Mouse (Mus musculus): ENCODE measurements around the gene Csmd2. TPM values are rescaled to one million over a fixed set of nuclear protein-coding genes. Genes with fewer than 3 reads are reported as not detected.
A peak's percentile ranks its signal among the peaks of the same experiment; 100 is the strongest.

Gene Csmd2
- 1.00 and 2.2 TPM in 2 replicates for total RNA-seq (2021)
- long read RNA-seq, partial matches to known transcripts = 1 of 1 reads
- long read RNA-seq, other reads (novel, unspliced or antisense) = 0 of 1 reads

DNA sequence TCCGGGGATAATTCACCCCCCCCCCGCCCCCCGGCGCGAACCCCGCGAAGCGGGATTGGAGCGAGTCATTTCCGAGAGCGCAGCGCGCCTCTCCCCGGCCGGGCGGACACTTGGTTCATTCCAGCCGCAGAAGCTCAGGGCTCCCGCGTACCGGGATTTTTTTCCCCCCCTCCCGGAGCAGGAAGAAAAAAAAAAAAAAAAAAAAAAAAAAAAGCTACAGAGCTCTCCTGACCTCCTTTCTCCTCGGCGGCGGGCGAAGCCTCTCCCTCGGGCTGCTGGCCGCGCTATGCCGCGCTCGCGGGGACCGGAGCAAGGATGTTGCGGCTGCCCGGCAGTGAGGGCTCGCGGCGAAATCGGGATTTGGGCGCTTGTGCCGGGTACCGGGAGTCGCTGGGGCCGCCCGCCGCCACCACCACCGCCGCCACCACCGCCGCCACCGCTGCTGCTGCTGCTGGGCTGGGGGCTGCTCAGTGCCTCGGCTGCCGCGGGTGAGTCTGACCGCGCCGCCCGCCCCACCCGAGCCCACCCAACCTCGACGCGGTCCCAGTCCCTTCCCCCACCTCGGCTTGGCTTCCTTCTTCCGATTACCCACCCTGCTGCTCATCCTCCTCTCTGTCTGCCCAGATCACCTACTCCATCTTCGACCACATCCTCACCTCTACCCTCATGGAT lies at the start of gene Csmd2:
Csmd2 (plus strand) TSS at position 74 of the 672 bp plus-strand sequence.
- DNase-seq = peak; percentile 29

DNA sequence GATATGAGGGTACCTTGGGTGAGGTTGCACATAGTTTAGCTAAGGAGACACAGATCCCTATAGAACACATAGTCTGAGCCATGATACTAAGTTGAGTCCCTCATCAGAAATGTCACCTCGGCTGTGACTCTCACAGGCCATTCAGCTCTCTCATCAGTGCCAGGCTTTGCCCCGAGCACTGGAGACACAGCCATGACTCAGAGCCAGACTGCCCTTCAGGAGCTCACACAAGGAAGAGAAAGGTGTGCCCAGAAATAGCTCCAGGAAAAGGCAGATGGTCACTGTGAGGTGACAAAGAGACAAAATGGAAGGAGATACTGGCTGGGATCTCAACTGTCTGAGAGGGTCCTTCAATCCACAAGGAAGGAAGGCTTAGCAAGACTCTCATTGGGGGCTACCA lies 40.0 kb upstream of the Csmd2 start:
- DNase-seq = no peak

DNA sequence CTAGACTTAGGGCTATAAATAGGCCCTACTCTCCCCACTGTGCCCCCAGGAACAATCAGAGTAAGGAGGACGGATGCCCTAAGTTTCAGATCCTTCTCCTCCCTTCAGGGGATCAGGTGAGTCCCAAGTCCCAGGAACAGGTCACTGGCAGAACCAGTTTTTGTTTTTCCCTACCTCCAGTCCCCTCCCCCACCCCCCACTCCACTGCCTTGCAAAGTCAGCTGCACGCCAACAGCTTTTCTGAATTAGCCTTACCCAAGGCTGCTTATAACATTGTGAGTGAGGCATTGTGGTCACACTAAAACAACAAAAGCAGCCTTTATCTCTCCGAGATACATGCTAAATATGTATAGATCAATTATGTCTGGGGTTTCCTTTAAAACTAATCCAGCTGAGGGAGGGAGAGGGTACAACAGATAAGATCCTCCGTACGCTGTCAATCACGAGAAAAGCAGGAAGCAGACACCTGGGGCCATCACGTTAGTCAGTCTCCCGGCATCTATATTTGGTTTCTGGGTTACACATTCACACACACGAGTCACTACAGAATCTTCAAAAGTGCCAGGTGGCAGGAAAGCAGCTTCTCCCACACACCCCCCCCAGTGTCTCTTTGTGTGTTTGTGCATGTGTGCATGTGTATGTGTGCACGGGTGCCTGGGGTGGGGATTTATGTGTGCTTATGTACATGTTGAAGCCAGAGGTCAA lies 34.5 kb upstream of the Csmd2 start:
- DNase-seq = no peak

DNA sequence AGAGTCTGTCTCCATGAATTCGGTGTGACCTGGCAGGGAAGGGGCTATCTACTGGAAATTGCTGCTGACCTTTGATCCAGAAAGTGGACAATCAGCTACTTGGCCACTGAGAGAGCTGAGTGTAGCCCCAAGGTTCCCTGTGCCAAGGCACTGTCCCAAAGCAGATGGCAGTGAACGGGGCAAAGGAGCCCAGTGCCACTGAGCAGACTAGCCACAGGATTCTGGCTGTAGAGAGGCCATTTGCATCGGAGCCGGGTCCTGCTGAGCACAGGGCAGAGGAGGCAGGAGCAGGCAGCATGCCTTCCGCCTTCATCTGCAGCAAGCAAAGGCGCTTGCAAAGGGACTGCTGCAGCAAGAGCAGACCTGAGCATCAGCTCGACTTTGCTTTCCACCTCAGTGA lies 18.6 kb upstream of the Csmd2 start:
- no peak for DNase-seq

DNA sequence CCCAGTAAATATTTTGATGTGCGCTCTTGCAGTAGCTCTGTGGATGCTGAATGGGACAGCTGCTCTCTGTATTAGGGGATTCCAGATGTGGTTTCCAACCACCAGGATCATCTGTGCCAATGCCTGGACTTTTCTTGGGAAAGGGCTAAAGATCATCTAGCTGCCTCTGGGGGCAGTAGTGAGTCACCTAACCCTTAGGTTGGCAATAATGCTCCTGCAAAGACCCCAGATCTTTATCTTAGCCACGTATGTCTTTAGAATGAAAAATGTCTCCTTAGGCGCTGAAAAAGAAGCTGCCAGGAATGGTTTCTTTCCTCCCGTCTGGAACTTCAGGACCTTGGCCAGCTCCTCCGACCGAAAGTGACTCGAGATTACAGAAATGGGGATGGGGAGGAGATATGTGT lies 17.6 kb upstream of the Csmd2 start:
- peak; percentile 52 for DNase-seq

DNA sequence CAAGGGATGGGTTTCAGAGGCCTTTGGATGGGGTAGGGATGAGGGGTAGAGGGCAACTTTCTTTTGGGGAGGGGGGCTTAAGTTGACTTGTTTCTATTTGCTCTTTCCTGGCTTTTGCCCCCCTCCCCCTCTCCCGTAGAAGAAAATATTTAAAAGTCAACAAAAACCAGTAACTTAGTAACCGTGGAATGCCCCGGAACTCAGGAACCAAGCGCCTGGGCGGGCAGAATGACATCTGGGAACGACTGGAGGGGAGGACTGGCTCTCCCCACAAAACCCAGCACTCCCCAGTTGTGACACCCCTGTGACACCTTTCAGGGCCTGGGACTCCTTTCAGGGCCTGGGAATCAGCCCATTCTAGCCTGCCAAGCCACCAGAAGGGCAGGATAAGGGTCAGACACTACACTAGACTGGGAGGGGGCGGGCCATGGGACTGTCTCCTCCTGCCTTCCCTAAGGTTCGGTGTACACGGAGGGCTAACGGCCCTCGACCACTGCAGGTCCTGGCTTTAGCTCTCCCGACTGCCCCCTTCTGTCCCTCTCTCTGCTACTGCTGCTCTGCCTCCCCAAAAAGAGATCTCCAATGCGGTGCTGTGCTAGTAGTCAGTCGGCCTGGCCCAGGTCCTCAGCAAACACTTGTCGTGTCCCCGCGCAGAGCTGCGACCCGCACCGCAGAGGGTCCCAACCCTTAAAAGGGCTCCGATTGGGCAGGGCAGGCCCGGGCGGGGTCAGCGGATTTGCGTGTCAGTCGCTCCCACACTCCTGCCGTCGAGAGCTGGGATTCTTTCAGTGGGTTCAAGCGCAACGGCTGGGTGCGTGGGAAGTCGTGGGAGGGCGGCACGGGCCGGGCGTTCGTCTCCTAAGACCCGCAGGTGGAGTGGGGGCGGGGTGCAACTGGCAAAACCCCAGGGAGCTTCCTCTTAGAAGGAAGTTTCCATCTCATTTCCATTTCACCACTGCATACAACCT lies 16.5 kb upstream of the Csmd2 start, which contains the start of gene CK137956:
CK137956 (minus strand) TSS at position 51 of the 968 bp plus-strand sequence.
- DNase-seq = no peak

DNA sequence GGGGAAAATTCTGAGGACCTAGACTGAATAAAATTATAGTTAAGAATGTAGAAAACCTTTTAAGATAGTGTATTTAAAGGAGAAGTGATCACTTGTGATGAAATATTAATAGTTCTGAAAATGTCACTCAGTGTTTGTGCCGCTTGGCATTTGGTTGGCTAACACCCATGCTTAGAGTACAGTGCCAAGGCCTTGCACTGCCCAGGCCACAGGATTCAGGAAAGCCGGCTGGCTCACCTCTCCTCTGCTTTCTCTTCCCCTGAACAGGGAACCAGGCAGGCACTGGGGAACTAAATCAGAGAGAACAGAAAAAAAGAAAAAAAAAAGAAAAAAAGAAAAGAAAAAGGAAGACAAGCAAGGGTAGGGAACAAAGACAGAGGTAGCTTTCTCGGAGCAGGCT lies 14.7 kb upstream of the Csmd2 start:
- no peak for DNase-seq

DNA sequence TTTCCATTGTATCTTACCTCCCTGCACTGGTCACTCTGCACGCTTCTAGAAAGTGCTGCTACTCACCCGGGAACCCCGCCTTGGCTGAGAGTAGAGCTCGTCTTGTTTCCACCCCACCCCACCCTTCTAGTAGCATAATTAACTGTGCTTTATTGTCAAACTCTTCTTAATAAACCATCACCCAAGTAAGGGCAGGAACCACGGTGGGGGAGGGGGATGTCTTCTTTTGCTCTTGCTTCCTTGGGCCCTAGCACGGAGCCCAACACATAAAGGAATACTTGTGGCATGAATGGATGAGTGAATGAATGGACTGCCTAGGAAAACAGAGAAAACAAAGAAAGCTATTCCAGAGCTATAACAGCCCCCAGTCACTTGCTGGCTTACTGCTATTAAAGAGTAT lies 6.5 kb upstream of the Csmd2 start:
- DNase-seq = no peak

DNA sequence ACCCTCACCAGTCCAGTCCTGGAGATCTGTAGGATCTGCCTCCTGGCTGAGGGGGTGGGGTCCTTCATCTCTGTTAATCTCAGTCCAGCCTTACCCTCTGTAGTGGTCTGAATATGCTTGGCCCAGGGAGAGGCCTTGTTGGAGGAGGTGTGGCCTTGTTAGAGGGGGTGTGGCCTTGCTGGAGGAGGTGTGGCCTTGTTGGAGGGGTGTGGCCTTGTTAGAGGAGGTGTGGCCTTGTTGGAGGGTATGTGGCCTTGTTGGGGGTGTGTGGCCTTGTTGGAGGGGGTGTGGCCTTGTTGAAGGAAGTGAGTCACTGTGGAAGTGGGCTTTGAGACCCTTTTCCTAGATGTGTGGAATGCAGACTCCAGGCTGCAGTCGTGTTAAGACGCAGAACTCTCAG lies 3.2 kb upstream of the Csmd2 start:
- DNase-seq = no peak

DNA sequence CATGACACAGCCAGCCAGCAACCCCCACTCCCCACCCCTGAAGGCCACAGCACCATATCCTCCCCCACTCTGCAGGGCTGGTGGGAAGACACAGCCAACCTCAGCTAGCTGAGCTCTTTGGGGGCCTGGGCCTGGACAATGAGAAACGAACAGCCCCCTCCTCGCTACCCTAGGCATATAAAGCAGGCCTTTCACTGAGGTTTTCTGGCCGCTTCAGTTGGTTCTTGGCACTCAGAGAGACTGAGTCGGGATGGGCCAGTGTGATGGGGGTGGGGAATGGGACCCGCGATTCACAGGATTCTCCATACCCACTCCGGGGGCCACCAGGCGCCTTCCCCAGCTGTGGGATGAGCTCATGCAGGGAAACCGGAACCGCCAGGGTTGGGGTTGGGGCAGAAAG lies 1.8 kb upstream of the Csmd2 start:
- no peak for DNase-seq

DNA sequence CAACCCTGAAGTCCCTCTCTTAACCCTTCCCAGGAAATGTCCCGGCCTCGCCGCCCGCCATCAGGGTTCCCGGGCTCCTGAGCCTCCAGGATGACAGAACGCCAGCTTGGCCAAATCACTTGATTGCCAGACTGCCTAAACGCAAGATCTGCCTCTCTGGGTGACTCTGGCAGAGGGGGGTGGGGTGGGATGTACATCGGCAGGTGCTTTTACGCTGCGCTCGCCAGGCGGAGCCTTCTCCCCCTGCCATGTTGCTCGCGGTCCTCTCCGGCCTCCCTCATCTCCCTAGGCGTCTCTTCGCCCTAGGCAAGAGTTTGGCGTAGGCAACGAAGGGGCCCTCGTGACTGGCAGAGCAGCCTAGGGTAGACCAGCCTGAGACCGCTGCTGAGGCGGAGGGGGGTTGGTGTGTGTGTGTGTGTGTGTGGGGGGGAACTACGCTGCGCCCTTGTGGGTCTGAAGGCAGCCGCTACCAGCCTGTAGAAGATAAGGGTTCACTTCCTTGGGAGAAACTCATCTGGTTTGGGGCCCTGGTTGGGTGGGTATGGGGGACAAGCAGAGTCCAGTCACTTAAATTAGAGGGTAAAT lies 1.1 kb upstream of the Csmd2 start:
- DNase-seq = no peak

DNA sequence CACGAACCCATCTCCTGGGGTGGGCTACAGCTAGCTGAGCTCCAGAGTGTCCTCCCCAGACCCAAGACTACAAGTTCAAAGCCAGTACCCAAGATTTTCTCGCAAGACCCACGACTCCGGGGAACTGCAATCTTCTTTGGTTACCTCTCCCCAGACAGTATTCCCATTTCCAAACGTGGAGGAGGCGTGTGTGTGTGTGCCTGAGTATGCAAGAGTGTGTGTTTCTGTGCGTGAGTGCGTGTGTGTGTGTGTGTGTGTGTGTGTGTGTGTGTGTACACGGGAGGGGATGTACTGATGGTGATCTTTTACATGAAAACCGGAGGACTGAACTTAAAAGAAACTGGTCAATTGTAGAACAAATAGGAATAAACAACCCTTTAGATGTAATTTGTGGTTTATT lies 387 bp upstream of the Csmd2 start:
- no peak for DNase-seq

DNA sequence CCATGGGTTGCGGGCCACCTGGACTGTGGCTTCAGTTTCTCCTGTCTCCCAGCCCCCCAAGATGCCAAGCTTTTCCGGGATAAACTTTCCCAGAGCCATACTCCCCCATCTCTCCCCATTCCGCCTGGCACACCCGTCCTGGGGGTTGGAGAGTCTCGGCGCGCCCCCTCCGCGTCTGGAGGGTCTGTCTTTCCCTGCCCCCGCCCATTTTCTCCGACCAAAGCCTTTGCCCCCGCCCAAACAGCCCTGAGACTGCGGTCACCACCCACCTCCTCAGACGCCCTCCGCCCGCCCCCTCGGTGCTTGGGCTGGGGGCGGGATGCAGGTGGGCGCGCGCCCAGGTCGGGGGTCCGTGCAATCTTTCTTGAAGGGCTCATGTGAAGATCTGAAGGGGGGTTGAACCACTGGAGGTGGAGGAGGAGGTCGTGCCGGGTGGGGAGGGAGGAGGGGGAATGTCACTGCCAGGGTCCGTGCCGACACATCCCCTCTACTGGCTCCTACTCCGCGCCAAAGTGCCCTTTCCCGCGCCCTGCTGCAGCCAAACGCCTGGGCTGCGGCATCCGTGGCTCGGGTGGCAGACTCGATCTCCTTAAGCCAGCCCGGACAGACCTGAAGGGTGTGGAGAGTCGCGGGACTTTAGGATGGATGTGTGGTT lies 996 bp downstream of the Csmd2 start:
- DNase-seq = no peak

DNA sequence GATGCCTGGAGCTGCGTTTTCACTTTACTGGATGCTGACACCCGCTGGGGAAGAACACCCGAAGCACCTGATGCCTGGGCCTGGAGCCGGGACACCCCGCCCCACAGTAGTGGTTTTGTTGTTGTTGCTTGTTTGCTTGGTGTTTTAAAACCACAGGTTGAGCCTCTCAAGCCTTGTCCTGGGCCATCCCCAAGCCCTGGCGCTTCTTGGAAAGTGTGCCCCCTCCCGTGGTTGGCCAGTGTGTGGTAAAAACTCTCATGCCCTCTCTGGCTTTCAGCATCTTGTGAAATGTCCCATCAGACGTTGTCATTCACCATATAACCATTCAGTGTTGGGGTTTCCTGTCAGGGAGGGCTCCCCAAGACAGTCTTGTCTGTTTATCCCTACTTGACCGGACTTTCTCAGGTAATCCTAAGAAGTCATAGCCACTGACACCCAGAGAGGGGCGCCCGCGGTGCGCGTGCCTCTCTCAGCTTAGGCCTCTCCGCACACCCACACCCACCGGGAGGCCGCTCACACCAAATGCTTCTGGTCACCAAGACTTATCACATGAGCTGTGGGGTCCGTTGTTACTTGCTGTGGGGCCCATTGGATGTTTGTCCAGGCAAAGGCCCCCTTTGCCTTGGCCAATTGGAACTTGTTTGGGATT lies 1.8 kb downstream of the Csmd2 start:
- DNase-seq = no peak

DNA sequence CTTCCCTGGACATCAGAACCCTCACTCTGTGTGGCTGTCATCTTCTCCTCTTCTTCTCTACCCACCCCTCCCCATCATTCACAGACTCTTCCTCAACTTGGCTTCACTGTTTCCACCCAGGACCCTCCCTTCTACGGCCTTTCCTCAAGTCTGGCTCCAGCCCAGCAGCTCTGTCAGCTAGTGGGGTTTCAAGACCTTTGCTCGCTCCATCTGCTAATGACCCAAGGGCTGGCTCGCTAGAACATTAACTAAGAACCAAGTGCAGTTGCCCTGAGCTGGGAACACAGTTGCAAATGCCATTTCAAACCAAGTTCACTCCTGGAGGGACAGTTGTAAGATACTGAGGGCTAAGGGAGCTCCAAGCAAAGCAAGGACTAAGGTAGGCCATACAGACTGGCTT lies 11.6 kb downstream of the Csmd2 start:
- DNase-seq = no peak

DNA sequence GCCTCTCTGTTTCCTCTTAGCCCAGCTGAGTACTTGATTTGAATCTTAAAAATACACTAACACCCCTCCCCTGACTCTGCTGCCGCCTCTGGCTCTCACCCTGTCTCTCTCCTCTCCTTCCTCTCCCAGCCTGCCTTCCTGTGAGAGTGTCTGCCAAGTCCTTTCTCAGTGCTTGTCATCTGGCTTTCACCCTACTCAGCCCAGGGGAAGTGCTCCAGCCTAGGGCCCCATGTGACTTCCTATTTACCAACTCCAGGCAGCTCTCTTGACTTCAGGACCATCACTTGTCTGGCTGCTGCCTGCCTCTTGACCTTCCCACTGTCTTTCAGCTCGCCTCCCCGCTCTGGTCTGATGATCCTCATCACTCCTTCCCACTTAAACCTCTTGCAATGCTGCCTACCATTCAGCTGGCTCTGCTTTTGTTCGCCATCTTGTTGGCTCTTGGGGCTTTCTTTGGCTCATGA lies 15.0 kb downstream of the Csmd2 start:
- DNase-seq = no peak

DNA sequence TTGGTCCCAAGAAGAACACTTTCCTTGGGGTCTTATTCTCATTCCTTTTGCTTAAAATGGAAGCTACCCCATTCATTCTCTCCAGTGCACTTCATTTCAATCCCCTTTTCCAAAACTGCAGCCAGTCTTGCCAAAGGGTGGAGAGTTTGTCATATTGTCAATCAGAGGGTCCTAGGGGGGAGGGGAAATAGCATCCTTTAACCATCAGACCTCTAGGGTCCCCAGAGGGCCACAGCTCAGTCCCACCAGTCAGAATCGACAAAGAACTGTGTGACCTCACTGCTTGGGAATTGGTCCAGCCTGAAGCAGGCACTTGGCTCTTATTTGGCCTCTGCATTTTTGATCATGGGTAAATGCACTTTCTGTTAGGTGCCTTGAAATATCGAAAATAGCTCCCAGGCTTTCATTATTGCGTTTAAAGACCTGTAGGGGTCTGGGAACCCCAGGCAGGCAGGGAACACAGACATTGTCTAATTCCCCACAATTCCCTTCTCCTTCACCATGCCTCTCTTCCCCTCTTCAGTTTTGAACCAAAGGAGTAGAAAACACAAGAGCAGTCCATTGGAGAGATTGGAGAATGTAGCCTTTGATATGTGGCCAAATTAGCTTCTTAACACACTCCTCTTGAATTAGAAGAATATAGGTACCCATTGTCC lies 17.3 kb downstream of the Csmd2 start:
- DNase-seq = no peak

DNA sequence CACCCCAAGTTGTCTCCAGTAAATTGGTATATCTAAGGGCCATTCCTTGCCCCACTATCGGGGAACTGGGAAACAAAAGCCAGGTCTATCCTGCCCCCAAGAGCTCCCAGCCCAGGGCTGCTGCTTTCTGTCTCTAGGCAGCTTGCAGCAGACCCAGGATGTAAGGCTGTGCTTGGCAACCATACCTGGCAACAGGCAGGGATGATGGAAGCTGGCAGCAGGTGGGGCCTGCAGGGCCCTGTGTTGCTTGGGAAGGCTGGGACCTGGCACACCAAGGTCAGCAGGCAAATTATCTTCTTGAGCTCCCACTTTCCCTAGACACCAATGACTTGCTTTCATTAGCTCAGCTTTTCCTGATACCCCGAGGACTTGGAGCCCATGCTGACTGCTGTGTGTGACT lies 31.8 kb downstream of the Csmd2 start:
- no peak for DNase-seq

DNA sequence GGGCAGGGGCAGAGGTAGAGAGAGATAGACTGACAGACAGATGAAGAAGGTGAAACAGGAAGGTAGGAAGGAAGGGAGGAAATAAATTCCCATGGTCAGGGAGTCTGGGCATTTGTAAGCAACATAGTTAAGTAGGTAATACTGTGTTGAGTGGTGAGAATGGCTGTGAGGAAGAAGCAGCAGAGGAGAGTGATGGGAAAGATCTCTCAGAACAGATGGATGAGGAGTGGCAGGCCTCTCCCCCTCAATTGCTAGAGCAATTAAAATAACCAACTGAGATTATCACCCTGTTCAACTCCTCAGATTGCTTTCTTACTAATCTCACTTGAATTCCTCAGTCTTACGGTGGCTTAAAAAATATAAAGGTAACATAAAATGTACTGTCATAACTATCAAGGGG lies 40.6 kb downstream of the Csmd2 start:
- no peak for DNase-seq

DNA sequence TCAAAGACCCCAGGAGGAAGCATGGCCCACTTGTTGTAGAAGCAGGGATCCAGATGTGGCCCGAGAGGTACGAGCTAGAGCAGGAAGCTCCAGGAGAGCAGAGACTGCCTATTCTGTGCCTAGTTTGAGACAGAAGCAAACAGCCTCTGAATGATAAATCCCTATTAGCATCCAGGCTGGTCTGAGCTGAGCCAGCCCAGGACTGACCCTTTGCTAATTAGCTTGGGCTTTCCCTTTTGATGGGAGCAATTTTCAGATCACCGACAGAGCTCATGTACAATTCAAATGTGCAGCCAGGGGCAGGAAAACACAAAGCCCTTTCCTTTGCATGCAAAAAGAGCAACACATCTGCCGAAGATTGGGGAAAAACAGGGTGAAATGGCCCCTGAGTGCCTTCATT lies 54.2 kb downstream of the Csmd2 start:
- no peak for DNase-seq

DNA sequence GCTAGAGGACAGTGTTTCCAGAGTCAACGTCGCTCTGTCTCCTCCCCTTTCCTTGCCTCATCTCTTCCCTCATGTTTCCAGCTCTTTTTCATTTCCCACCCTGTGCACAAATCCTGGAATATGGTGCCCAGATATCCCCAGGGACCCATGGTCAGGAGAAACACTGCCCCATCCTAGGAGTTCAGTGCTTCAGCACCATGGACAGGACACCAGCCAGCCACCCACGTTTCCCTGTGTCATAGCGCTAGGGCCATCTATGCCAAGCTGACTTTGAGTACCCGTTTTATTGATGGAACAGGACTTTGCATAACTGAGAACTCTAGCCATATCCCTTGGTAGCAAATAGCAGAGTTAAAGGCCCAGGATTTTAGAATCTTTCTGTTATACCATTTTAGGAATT lies 55.0 kb downstream of the Csmd2 start:
- peak; percentile 16 for DNase-seq
